Mouse (Mus musculus) hematopoietic stem cell, adult 5-6 weeks (primary cell): ENCODE results near the gene Fam126b. TPM values are rescaled to one million over a fixed set of nuclear protein-coding genes. Genes with fewer than 3 reads are reported as not detected.

Source experiments
- ATAC-seq, 2 experiments: fragments of 125-278 bp in 1 of 2; replicated peaks in 1 of 2; 2 replicates each; pipeline ENCODE4 v1.8.0; 2016 to 2017; ENCODE audit warnings: inconsistent platforms in 2 of 2, mild to moderate bottlenecking in 2 of 2, moderate number of reproducible peaks in 2 of 2, low read depth in 1 of 2, moderate TSS enrichment in 1 of 2; ENCODE audit not compliant: low FRiP score in 2 of 2, poor library complexity in 2 of 2, severe bottlenecking in 2 of 2, insufficient read depth in 1 of 2, low TSS enrichment in 1 of 2
- total RNA-seq: library from RNA; stranded (forward); fragments of 172-1452, 232-1000 nt; gene quantifications from 2 replicates; pipeline ENCODE4 v1.2.3, GENCODE M21; 2017

Gene Fam126b
- total RNA-seq, 1 experiment from 2014 or later: 17.9 TPM

GRCm38 (mm10) chr1:58482647-58483046 lies 103.5 kb downstream of the Fam126b start:
- no peak for ATAC-seq

GRCm38 (mm10) chr1:58475662-58476061 lies 110.5 kb downstream of the Fam126b start:
- ATAC-seq: no peak

Other genes with a start within 250 kb of the Fam126b start
- gene Bzw1, start 193.4 kb downstream of the Fam126b start, total RNA-seq: 186 and 230 TPM in 2 replicates
- 916 and 987 TPM in 2 replicates for gene Clk1, start 162.3 kb downstream of the Fam126b start, total RNA-seq
- gene Nif3l1, start 141.2 kb downstream of the Fam126b start, total RNA-seq: 50.2 and 67.7 TPM in 2 replicates
- gene Ppil3, start 140.8 kb downstream of the Fam126b start, total RNA-seq: 66.9 and 94.8 TPM in 2 replicates
- gene Orc2, start 81.2 kb downstream of the Fam126b start, total RNA-seq: 70.3 and 87.7 TPM in 2 replicates
- 51.0 and 89.8 TPM in 2 replicates for gene Ndufb3, start 61 bp upstream of the Fam126b start, total RNA-seq
- gene Als2cr12, start 109.7 kb upstream of the Fam126b start, total RNA-seq: not detected in 2 replicates
- gene Cflar, start 125.2 kb upstream of the Fam126b start, total RNA-seq: 89.9 and 127 TPM in 2 replicates
- 145 and 152 TPM in 2 replicates for gene Casp8, start 209.1 kb upstream of the Fam126b start, total RNA-seq